Mouse (Mus musculus) olfactory bulb, adult 2 months (tissue): Measurements from ENCODE around the gene Kpnb1.

Experiments used
- CTCF ChIP-seq: fragments of 200-500 bp; IDR thresholded peaks from 2 replicates; pipeline ENCODE4 v1.5.1; 2012; ENCODE audit warnings: low read depth, mild to moderate bottlenecking, low read length, moderate library complexity; ENCODE audit not compliant: insufficient read depth
- POLR2A ChIP-seq: fragments of 200-500 bp; IDR thresholded peaks from 2 replicates; pipeline ENCODE4 v1.6.1; 2012; ENCODE audit warnings: mild to moderate bottlenecking, low read depth, low read length, moderate library complexity; ENCODE audit not compliant: insufficient read depth

DNA sequence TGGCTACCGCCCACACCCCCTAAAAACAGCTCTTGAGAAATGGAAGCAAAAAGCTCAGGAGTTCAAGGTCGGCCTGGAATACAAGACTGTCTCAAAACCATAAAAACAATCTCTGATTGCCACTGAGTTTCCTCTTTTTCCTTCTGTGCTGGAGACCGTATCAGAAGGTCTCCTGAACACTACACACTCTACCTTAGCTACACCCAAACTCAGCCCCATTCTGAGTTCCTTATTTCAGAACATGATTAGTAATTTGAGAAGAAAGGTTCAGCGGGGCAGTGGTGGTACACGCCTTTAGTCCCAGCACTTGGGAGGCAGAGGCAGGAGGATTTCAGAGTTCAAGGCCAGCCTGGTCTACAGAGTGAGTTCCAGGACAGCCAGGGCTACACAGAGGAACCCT is 6.6 kb downstream of the Kpnb1 start:
- no peak for TF ChIP-seq CTCF
- TF ChIP-seq POLR2A, result no peak
